Mouse (Mus musculus): ENCODE data around the gene 4933425L06Rik. TPM values are rescaled to one million over a fixed set of nuclear protein-coding genes. Genes with fewer than 3 reads are reported as not detected.

4933425L06Rik gene
- polyA plus RNA-seq, 1 experiment, result not detected

GRCm38 (mm10) chr13:105130080-105130479, 48.2 kb downstream of the 4933425L06Rik start:
- Histone ChIP-seq H3K4me1 (peaks cover 7% of the 10 kb centered on the region), H3K27me3 (replicated peaks) (no peaks in the 10 kb centered on the region), H3K36me3 (replicated peaks; ENCODE audit: low read length) (peaks cover 37% of the 10 kb centered on the region), H3K4me3 (replicated peaks) (no peak overlapping the region), H3K9me3 (no peaks in the 10 kb centered on the region)
- TF ChIP-seq GATA1 (IDR thresholded peaks at IDR 0.05; ENCODE audit: borderline replicate concordance, low read length) (no peak), FLI1 (IDR thresholded peaks at IDR 0.05; ENCODE audit: low read length) (no peak)

- Histone ChIP-seq H3K4me1 (peaks cover 7% of the 10 kb centered on the region), H3K9me3 (no peaks in the 10 kb centered on the region), H3K4me3 (replicated peaks) (no peak overlapping the region), H3K36me3 (replicated peaks; ENCODE audit: low read length) (peaks cover 37% of the 10 kb centered on the region), H3K27me3 (replicated peaks) (no peaks in the 10 kb centered on the region)
- TF ChIP-seq FLI1 (IDR thresholded peaks at IDR 0.05; ENCODE audit: low read length), result no peak
- TF ChIP-seq GATA1 (IDR thresholded peaks at IDR 0.05; ENCODE audit: borderline replicate concordance, low read length), result no peak
Measured at GRCm38 (mm10) chr13:105132370-105132769, 50.4 kb downstream of the 4933425L06Rik start.

- TF ChIP-seq FLI1 (IDR thresholded peaks at IDR 0.05; ENCODE audit: low read length) (no peak), GATA1 (IDR thresholded peaks at IDR 0.05; ENCODE audit: borderline replicate concordance, low read length) (no peak)
- no peaks in the 10 kb centered on the region for H3K27me3 ChIP-seq (replicated peaks)
- peaks cover 7% of the 10 kb centered on the region for H3K4me1 ChIP-seq
- H3K9me3 ChIP-seq, result no peaks in the 10 kb centered on the region
- H3K36me3 ChIP-seq (replicated peaks; ENCODE audit: low read length), result peaks cover 37% of the 10 kb centered on the region
- H3K4me3 ChIP-seq (replicated peaks), result no peak overlapping the region
Measured at GRCm38 (mm10) chr13:105132776-105133175, 50.9 kb downstream of the 4933425L06Rik start.

DNA sequence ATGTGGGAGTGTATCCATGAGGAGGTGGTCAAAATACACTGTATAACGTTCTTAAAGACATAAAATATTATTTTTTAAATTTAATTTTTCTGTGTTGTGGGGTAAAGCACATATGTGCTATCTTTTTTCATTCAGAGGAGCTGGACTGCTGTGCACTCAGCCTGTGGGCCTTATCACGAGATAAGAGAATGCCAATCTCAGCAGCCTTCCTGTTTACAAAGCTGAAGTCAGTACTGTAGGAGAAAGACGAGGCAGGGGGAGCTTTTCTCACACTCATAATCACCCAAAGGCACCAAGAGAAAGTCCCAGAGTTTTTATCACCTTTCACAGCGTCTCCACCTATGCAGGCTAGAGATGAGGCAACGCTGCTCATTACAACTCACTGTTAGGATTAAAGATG, 52.5 kb downstream of the 4933425L06Rik start:
- Histone ChIP-seq H3K4me1 (peaks cover 11% of the 10 kb centered on the region), H3K27me3 (replicated peaks) (no peaks in the 10 kb centered on the region), H3K9me3 (no peaks in the 10 kb centered on the region), H3K36me3 (replicated peaks; ENCODE audit: low read length) (peaks cover 34% of the 10 kb centered on the region), H3K4me3 (replicated peaks) (no peak overlapping the region)
- TF ChIP-seq FLI1 (IDR thresholded peaks at IDR 0.05; ENCODE audit: low read length) (no peak), GATA1 (IDR thresholded peaks at IDR 0.05; ENCODE audit: borderline replicate concordance, low read length) (no peak)

GRCm38 (mm10) chr13:105139881-105140280, 58.0 kb downstream of the 4933425L06Rik start:
- Histone ChIP-seq H3K9me3 (no peaks in the 10 kb centered on the region), H3K36me3 (replicated peaks; ENCODE audit: low read length) (peaks cover 27% of the 10 kb centered on the region), H3K27me3 (replicated peaks) (no peaks in the 10 kb centered on the region), H3K4me1 (peaks cover 23% of the 10 kb centered on the region), H3K4me3 (replicated peaks) (peak overlapping the region; percentile 29)
- TF ChIP-seq FLI1 (IDR thresholded peaks at IDR 0.05; ENCODE audit: low read length), result no peak
- no peak for TF ChIP-seq GATA1 (IDR thresholded peaks at IDR 0.05; ENCODE audit: borderline replicate concordance, low read length)

- Histone ChIP-seq H3K9me3 (no peaks in the 10 kb centered on the region), H3K4me1 (peaks cover 41% of the 10 kb centered on the region), H3K4me3 (replicated peaks) (no peak overlapping the region), H3K36me3 (replicated peaks; ENCODE audit: low read length) (peaks cover 32% of the 10 kb centered on the region), H3K27me3 (replicated peaks) (no peaks in the 10 kb centered on the region)
- no peak for TF ChIP-seq GATA1 (IDR thresholded peaks at IDR 0.05; ENCODE audit: borderline replicate concordance, low read length)
Measured at GRCm38 (mm10) chr13:105146827-105147226, 64.9 kb downstream of the 4933425L06Rik start.

GRCm38 (mm10) chr13:105147795-105148418, 66.0 kb downstream of the 4933425L06Rik start:
- Histone ChIP-seq H3K4me1 (peaks cover 46% of the 10 kb centered on the region), H3K4me3 (replicated peaks) (peak overlapping the region; percentile 84), H3K9me3 (no peaks in the 10 kb centered on the region), H3K36me3 (replicated peaks; ENCODE audit: low read length) (peaks cover 37% of the 10 kb centered on the region), H3K27me3 (replicated peaks) (no peaks in the 10 kb centered on the region)
- TF ChIP-seq GATA1 (IDR thresholded peaks at IDR 0.05; ENCODE audit: borderline replicate concordance, low read length) (no peak), FLI1 (IDR thresholded peaks at IDR 0.05; ENCODE audit: low read length) (peak; percentile 67; the same call in 1 of the 2 replicates)

GRCm38 (mm10) chr13:105150006-105150405, 68.1 kb downstream of the 4933425L06Rik start:
- Histone ChIP-seq H3K4me3 (replicated peaks) (no peak overlapping the region), H3K36me3 (replicated peaks; ENCODE audit: low read length) (peaks cover 43% of the 10 kb centered on the region), H3K9me3 (no peaks in the 10 kb centered on the region), H3K4me1 (peaks cover 63% of the 10 kb centered on the region), H3K27me3 (replicated peaks) (no peaks in the 10 kb centered on the region)
- no peak for TF ChIP-seq GATA1 (IDR thresholded peaks at IDR 0.05; ENCODE audit: borderline replicate concordance, low read length)
- TF ChIP-seq FLI1 (IDR thresholded peaks at IDR 0.05; ENCODE audit: low read length), result no peak

DNA sequence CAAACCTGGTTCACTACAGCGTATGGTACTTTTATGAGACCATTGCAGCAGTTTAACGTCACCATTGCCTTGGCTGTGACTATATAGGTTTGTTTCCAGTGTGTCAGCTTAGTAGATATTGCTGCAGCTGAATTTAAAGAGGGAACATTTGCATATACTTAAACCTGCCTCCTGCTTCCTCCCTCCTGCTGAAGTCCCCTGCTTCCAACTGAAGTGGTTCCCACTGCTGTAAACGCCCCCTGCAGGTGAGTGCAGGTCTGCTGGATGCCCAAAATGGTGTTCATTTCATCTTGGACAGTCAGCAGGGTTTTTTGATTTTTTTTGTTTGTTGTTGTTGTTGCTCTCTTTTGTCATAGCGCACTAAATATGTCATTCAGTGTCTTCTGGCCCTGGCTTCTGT, 72.0 kb downstream of the 4933425L06Rik start:
- peaks cover 61% of the 10 kb centered on the region for H3K36me3 ChIP-seq (replicated peaks; ENCODE audit: low read length)
- peaks cover 60% of the 10 kb centered on the region for H3K4me1 ChIP-seq
- TF ChIP-seq GATA1 (IDR thresholded peaks at IDR 0.05; ENCODE audit: borderline replicate concordance, low read length) (no peak), FLI1 (IDR thresholded peaks at IDR 0.05; ENCODE audit: low read length) (no peak)
- no peak overlapping the region for H3K4me3 ChIP-seq (replicated peaks)
- no peaks in the 10 kb centered on the region for H3K27me3 ChIP-seq (replicated peaks)
- H3K9me3 ChIP-seq, result no peaks in the 10 kb centered on the region

DNA sequence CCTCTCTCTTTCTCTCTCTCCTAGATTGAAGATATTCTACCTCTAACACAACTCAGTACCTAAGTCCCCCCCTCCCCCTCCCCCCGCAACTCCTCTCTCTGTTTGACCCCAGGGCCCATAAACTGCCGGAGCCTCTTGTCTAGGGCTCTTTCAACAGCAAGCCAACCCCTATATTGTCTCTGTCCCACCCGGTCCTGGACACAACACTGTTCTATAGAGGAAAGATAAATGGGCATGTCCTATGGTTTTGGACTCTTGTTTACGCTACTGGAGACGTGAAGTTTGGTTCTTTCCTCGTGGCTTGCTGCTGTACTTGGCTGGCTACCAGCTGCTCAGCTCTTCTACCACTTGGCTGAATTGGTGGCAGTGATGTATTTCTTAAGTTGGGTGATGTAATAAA, 83.5 kb downstream of the 4933425L06Rik start:
- H3K36me3 ChIP-seq (replicated peaks; ENCODE audit: low read length), result peaks cover 55% of the 10 kb centered on the region

More for the DNA sequence above, 83.5 kb downstream of the 4933425L06Rik start:
- Histone ChIP-seq H3K27me3 (replicated peaks) (no peaks in the 10 kb centered on the region), H3K4me3 (replicated peaks) (no peak overlapping the region), H3K9me3 (no peaks in the 10 kb centered on the region), H3K4me1 (peaks cover 16% of the 10 kb centered on the region)
- no peak for TF ChIP-seq GATA1 (IDR thresholded peaks at IDR 0.05; ENCODE audit: borderline replicate concordance, low read length)
- no peak for TF ChIP-seq FLI1 (IDR thresholded peaks at IDR 0.05; ENCODE audit: low read length)

Other genes with a start within 250 kb of the 4933425L06Rik start
- not detected in 2 replicates for gene Shisal2b, start 218.2 kb upstream of the 4933425L06Rik start, polyA plus RNA-seq (2012; ENCODE audit: insufficient read depth, low replicate concordance)
- 0.17 TPM in 1 of 2 replicates, not detected in the other for gene Rgs7bp, start 27.2 kb upstream of the 4933425L06Rik start, polyA plus RNA-seq (2012; ENCODE audit: insufficient read depth, low replicate concordance)
- gene Rnf180, start 212.7 kb downstream of the 4933425L06Rik start, polyA plus RNA-seq (2012; ENCODE audit: insufficient read depth, low replicate concordance), result 2.7 and 7.8 TPM in 2 replicates